Mouse (Mus musculus) retina, postnatal 7 days (tissue): ENCODE measurements around the gene Nubpl.
A peak's percentile ranks its signal among the peaks of the same experiment; 100 is the strongest.
"Not testable (repeated sequence)": the region's sequence is repeated elsewhere in the genome, so short reads cannot be mapped to it uniquely, and the experiment has no call there.

ENCODE experiments used
- DNase-seq: peaks from one replicate; pipeline ENCODE4 v3.0.0-alpha.2; 2012; ENCODE audit warnings: low read depth, low spot score

Gene Nubpl

DNA sequence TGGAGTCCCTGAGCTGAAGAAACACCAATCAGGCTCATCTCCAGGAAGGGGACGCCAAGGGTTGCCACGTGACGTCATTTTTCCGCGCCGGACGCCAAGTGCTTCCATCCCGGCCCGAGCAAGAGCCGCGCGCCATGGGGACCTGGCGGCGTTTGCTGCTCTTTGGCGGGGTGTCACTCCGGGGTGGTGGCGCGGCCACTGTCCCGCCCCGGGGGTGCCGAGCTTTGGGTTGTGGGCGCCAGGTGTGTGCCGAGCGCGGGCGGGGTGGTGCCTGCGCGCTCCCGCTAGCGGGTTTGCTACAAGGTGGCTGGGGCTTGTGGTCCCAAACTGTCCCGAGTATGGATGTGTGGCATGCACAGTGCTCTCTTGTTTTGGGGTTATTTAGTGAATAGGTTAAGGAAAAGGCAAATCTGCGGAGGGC is at the start of gene Nubpl:
TSS of gene Nubpl (plus strand) at position 88 of the 421 bp plus-strand sequence.
- peak; percentile 93 for DNase-seq

DNA sequence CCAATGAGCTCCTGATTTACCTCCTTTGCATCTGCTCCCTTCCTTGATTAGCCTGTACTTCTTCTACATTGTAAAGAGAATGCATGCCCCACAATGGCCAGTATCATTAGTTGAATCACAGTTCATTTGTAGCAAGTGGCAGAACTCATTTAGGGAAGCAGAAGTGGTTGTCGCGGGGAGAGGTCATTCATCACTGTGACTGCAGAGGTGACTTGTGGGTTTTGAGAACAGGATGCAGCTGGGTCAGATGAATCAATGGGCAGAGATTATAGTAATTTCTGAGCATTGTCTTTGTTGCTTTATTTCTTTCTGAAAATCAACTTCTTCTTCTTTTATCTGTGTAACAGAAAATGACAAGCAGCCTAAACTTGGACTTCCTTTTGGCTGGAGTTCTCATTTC is 48.2 kb upstream of the Nubpl start:
- DNase-seq: no peak

DNA sequence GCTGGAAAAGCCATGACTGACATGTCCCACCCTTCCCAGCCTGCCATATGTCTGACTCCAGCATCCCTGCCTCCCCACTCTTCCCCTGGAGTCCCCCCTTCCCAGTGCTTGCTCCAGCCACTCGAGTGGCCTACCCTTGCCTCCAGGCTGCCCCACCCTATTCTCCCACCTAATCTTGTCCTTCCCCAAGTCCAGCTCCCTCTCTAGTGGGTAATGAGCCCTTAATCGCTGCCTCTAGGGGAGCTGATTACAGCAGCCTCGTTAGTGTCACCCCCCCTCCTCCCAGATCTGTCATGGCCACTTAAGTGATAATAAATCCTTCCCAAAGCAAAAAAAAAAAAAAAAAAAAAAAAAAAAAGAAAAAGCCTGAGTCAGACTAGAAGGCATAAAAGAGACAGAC is 18.2 kb upstream of the Nubpl start:
- DNase-seq: not testable (repeated sequence)

DNA sequence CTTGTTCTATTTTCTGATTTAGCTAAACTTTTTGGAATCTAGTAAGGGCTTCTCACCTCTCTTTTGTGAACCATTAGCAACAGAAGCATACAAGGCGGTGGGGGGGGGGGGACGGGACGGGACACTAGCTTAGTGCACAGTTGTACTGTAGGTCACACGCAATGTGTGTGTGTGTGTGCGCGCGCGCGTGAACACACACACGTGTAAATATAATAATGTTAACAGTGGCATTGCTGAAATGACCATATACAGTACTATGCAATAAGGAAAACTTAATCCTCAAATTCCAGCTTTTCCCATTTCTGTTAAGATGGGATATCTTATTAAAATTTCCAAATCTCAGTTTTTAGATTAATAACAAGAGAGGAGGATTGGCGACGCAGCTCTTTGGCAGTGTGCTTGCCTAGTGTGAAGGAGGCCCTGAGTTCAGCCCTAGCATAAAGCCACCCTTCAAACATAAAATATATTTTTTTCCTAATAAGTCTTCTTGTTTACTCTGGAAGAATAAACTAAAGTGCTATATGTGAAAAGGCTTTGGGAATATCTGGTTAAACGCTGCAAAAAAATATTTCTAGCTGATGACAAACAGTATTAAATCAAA is 388 bp upstream of the Nubpl start:
- no peak for DNase-seq

DNA sequence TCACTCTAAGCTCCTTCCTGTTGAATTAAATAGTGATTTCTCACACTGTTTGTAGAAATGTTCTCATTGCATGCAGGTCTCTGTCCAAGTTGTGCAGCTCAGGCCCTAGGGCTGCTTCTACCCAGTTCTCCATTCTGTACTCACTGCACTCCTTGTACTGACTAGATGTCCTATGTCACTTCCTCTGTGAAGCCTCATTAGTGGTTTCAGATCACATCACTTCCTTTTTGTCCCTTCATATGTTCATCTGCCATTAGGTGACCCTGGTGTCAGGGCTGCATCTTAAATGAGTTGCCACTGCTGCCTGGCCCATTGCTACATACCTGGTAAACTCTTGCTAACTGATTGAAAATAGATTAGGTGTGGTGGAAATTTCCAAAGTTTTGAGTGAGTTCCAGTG is 22.7 kb downstream of the Nubpl start:
- no peak for DNase-seq

DNA sequence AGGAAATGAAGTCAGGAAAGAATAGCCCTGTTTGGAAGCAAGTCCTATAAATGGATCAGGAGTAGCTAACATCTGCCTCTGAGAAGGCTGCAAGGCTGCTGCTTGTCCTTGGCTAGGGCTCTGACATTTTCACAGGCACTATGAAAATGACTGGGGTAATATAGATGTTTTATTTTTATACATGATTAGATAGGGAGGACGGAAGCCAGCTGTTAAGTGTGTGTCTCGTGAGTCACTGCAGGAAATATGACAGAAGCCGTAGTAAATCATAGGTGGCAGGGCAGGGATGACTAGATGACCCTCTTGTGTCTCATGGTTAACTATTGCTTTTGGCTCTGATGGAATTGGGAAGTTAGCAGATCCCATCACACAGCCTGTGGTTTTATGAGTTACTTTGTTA is 28.9 kb downstream of the Nubpl start:
- no peak for DNase-seq

DNA sequence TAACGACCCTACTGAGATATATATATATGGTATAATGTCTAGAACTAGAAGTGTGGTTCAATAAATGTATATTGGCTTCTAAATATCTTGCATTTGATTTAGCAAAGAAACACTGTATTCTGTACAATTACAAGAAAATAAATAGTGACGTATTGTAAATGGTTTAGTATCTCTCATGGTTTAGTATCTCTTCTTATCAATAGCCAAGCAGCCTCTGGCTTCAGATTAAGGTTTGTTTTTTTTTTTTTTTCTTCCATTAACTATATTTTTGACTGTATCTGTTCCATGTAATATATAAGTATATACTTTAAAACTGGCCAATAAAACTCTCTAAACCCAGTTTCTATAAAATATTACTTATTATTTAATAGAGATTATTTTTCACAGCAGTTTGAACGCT is 31.5 kb downstream of the Nubpl start:
- DNase-seq: no peak

DNA sequence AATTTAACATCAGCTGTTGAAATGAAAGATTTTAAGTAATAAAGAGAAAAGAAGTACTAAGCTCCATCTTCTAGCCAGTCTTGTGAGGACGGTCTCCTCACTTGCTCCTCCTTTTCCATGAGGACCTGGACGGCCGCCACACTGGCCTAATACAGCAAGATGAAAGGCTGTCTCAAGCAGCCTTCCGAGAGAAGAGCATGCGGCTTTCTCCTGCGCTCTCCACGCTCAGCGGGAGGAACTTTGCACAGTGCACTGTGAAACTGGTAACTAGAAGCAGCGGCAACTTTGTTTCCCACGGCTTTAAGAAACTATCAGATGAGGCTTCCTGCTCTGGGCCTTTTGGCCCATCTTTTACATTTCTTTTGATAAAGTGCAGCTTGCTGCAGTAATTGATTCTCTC is 34.7 kb downstream of the Nubpl start:
- DNase-seq: no peak

DNA sequence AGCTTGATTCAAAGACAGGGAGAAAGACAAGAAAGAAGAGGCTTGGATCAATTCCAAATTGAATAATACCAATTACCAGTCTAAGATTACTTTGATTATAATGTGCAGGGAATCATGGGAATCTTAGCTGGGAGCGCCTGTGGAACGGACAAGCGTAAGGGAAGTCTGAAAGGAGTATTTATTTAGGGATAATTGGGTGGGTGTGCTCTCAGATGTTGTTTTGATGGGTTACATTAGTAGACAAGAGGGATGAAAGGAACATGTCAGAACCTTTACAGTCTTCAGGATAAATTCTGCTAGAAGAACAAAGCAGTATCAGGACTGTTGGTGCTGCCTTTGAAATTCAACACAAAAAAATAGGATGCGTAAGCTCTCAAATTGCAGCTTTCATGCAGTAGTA is 40.8 kb downstream of the Nubpl start:
- no peak for DNase-seq

DNA sequence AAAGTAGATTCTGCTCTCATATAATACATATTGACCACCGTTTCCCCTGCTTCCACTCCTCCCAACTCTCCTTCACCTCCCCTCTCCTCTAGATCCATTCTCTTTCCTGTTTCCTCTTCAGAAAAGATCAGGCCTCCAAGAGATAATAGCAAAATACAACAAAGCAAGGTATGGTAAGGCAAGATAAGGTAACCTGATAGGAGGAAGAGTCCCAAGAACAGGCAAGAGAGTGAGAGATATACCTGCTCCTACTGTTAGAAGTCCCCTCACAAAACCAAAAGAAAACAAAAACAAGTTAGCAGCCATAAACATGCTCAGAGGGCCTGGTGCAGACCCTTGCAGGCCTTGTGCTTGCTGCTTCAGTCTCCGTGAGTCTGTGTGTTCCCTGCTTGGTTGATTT is 49.1 kb downstream of the Nubpl start:
- no peak for DNase-seq

DNA sequence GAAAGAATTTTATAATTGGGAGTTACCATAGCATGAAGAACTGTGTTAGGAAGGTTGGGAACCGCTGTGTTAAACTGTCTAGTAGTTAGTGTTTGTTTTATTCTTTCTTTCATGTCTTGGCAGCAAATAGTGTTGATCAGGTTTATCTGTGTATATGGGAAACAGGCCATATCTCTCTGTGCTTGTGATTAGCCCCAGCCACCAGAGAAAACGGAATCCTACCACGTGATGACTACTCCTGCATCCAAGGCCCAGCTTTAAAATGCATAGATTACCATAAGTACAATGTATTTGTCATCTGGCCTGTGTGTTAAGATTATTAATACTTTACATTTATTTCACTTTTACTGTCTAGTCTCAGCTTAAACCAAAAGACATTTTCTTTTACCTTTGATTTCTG is 51.9 kb downstream of the Nubpl start:
- DNase-seq: no peak

DNA sequence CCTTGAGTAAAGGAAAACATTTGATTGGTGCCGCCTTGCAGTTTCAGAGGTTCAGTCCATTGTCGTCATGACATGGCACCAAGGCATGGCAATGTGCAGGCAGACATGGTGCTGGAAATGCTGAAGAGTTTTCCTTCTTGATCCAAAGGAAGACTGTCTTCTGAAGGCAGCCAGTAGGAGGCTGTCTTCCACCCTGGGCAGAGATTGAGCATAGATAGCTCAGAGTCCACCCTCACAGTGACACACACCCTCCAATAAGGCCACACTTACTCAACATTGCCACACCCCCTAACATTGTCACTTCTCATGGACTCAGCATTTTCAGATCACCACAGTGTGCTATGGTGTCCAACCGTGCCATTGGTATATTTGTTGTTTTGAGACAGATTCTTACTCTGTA is 54.5 kb downstream of the Nubpl start:
- no peak for DNase-seq

DNA sequence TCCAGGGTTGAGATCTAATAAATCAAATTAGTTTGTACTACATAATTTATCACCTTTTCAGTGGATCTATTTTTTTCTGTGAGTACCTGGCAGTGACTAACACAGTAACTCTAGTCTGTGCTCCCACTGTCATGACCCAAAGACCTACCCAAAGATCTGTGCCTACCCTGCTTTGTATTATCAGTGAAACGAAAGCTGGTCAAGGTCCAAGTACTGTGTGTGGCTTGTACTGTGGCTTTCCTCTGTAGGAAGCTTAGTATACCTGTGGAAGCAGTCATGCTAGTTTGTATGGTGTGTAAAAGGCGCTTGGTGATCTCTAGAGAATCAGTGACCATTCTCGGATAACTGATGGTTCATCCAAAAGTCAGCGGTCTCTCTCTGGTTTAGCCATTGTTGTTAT is 57.4 kb downstream of the Nubpl start:
- no peak for DNase-seq

DNA sequence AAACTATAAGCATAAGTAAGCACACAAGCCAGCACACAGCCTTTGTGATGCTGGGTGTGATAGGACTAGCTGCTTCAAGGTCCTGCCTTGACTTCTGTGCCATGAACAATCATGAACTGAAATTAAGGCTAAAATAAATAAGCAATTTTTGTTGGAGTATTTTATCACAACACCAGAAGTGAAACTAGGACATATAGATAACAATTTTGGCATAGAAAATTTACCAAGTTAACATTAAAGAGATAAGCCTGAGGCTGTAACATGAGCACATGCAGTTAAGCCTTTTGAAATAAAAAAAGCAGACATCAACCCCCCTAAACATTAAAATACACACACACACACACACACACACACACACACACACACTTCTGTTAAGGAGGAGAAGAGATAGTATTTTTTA is 66.9 kb downstream of the Nubpl start:
- DNase-seq: no peak

DNA sequence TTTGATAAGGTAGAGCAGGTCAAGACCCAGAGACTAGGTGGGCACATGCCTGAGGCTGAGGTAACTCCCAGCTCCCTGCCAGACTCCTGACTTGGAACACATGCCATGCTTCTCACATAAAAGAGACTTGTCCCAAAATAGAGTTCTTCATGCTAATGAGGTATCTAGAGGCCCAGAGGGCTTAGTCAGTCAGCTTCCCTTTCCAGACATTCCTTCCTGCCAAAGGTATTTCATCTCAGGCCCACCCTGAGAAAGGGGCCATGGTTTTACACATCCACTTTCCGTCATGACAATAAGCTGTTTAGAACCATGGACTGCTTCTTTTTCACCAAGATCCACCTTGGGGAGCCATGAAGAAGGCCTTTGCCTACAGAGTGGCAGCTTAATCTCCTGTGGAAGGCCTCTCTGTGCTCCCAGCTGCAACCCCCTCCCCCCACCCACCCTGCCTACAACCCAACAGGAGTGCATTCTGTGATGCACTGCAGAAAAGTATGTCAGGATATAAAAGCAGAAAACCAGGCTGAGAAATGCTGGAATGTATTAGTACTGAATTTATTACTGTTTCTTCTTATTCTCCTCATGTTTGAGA is 88.8 kb downstream of the Nubpl start:
- DNase-seq: no peak

DNA sequence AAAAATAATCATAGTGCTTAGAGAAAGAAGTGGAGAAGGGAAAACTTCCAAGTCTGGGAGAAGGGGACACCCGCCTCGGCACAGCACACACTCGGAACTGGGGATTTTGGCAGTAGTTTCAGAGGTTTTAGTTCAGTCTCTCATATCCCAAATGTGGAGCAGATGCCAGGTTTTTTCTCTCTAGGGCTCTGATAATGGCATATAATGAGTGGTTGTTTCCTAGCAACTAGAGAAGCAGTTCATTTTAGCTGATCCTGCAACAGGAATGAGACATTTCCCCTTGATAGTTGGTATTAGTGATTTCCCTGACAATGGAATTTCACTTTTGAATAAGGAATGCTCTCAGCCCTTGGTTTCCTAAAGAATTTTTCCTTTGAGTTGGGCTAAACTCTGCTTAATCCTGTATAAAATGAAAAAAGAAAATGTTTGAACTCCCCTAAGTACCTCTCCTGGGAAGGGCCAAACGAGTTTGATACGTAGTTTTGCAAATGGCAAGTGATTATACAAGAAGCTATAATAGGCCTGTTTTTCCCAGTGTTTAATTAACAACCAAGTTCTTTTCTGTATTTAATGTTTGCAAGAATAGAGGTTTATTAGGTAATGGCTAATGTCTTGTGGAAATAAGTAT is 89.5 kb downstream of the Nubpl start:
- DNase-seq: peak; percentile 1

DNA sequence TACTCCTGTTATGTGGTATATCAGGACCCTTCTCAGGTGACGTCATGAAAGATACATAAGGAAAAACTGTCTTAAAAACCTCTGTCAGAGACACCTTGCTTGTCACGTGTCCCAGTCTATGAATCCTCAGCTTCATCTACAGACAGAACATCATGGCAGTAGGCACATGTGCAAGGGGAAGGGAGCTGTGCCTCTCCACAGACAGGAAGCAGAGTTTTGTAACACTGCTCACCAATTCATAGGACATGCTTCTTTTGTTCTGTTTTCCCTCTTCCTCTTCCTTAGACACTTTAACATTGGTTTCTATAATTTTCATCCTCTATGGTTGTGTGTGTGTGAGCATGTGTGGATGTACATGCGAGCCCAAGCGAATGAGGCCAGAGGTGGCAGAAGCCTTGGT is 100.9 kb downstream of the Nubpl start:
- DNase-seq: no peak

DNA sequence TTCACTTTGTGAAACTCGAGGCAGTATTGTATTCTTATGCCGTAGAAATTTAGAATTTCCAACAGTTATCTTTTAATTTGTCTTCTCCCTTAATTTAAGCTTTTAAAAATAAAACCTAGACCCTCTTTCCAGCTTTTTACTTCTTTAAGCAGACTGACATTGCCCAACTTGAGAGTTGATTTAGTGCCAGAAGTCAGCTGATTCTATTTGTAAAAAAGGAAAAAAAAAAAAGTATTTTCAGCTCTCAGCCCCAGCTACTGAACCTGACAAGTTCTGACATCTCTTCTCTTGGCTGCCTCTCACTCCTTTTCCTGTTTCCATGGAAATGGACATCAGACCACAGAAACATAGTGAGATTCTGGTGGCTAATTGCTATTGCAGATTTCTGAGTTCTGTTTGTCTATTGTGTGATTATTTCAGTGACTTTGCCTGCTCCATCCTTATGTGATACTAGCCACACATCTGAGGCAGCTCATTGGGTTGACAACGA is 111.6 kb downstream of the Nubpl start:
- DNase-seq: no peak

DNA sequence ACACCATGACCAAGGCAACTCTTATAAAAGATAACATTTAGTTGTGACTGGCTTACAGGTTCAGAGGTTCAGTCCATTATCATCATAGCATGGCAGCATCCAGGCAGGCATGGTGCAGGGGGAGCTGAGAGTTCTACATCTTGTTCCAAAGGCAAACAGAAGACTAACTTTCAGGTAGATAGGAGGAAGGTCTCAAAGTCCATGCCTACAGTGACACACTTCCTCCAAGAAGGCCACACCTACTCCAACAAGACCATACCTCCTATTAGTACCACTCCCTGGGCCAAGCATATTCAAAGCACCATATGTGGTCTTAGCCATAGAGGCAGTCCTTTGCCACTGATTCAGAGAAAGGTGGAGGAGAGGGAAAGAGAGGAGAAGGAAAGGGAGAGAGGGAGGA is 113.6 kb downstream of the Nubpl start:
- DNase-seq: no peak

DNA sequence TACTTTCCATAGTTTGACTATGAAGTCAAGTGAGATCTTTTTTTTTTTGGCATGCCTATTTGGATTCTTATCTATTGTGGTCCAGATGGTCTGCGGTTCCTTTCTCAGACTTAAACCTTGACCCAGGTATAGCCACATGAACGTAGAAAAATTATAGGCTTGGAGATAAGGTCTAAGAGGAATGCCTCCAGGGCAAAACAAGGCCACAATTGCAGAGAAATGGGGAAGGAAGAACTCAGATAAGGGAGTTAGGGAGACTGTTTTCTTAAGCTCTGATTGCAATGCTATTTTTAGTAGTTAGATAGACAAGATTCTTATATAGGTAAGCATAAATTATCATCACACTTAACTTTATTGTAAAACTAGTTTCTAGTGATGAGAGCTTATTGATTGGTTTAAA is 117.3 kb downstream of the Nubpl start:
- DNase-seq: no peak

DNA sequence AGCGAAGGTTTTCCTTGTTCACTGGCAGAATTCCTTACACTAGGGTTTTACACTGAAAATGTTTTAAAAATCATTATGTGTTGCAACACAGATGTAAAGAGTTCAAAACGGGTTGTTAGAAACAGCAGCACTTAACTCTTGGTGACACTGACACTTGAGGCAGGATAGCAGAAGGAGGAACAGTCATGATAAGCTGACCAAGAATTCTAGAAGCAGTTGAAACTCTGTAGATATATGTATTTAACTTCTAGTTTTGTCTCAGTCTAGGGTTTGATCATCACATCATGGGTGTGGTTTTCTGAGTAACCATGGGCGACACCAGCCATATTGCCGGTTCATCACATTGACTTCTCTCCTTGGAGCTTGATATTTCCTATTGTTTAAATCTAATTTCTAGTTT is 127.4 kb downstream of the Nubpl start:
- DNase-seq: no peak

DNA sequence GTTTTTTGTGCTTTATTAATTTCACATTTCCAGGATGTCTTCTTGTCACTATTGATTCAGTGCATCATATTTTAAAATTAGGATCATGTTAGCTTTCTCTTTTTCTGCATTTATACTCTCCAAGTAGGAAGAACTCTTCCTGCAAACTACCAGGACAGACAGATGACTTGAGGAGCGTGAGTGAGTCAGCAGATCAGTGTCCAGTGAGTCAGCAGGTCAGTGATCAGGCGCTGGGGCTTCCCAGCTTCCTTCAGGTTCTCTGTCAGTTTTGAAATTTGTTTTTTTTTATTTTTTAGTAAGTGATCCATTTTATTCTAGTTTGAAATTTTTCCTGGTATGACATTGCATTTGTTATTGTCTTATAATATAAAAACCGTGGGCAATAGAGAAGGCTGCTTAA is 131.2 kb downstream of the Nubpl start:
- no peak for DNase-seq

DNA sequence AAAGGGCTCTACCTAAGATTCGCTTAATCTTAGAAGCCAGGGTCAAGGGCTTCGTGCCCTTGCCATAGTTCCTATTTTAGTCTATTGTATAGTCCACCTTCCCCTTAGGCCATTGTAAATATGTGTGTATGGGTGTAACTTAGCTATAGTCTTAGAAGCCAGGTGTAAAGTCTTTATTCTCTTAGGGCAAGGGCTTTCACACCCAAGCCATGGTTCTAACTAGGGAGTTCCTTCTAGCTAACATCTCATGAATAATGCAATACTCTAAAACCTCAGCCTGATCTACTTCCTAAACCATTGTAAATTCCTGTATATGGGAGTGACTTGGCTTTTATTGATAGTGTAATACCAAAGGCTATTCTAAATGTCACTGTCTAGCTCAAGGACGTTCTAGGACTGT is 134.4 kb downstream of the Nubpl start:
- DNase-seq: not testable (repeated sequence)
